Mouse (Mus musculus): ENCODE measurements at regions not wholly inside any gene's neighbourhood (a gene's known extent, or its start where the extent isn't known, plus 50 kb on each side); places are given as distances from the start of the nearest gene placed in this dataset.
"Not testable (repeated sequence)": the region's sequence is repeated elsewhere in the genome, so short reads cannot be mapped to it uniquely, and the experiment has no call there.

- H3K27me3 ChIP-seq (ENCODE audit: control insufficient read depth, insufficient read depth, low read length); H3K4me1 ChIP-seq (replicated peaks; ENCODE audit: control insufficient read depth, insufficient read depth, low read length); H3K27ac ChIP-seq; ATAC-seq (ENCODE audit: low FRiP score); H3K9ac ChIP-seq; H3K36me3 ChIP-seq (replicated peaks; ENCODE audit: control insufficient read depth, insufficient read depth); DNase-seq (ENCODE audit: low spot score); H3K4me2 ChIP-seq (replicated peaks); H3K9me3 ChIP-seq (ENCODE audit: control insufficient read depth, low read length); H3K4me3 ChIP-seq (replicated peaks; ENCODE audit: low read length): not testable (repeated sequence)
- WGBS, result 34% methylated on average over 2 of the region's 2 CpGs
These were observed 418.1 kb downstream of the Edem1 start for GRCm38 (mm10) chr6:109246510-109246909.
